Mouse (Mus musculus): ENCODE results near the gene Apol11a. TPM values are rescaled to one million over a fixed set of nuclear protein-coding genes. Genes with fewer than 3 reads are reported as not detected.
"Not testable (repeated sequence)": the region's sequence is repeated elsewhere in the genome, so short reads cannot be mapped to it uniquely, and the experiment has no call there.

Gene Apol11a
- 0.03 TPM in 1 of 2 replicates, not detected in the other for polyA plus RNA-seq (2012)

DNA sequence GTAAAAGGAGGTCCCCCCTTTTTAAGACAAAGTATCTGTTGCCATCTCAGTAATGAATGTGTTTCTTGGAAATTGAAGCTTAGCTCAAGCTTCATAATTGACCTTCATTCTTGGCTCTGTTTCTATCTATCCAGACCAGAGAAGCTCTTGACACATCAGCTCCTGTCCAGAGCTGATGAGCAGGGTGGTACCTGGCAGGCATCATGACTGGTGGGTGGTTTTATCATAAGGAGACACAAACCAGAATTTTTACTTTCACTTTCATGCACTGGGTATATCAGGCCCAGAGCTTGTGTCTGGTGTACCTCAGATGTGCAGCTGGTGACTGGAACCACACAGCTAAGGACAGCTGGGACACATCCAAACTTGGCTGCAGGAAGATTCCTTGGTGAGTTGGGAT lies at the start of gene Apol11a:
Gene Apol11a, plus strand, starts transcription at position 306 of the 400 bp plus-strand sequence.
- H3K4me1 ChIP-seq (ENCODE audit: control insufficient read depth); H3K27me3 ChIP-seq (ENCODE audit: control insufficient read depth); H3K36me3 ChIP-seq (ENCODE audit: control insufficient read depth); H3K9me3 ChIP-seq (ENCODE audit: control insufficient read depth, low read length); H3K4me3 ChIP-seq (replicated peaks): not testable (repeated sequence)

DNA sequence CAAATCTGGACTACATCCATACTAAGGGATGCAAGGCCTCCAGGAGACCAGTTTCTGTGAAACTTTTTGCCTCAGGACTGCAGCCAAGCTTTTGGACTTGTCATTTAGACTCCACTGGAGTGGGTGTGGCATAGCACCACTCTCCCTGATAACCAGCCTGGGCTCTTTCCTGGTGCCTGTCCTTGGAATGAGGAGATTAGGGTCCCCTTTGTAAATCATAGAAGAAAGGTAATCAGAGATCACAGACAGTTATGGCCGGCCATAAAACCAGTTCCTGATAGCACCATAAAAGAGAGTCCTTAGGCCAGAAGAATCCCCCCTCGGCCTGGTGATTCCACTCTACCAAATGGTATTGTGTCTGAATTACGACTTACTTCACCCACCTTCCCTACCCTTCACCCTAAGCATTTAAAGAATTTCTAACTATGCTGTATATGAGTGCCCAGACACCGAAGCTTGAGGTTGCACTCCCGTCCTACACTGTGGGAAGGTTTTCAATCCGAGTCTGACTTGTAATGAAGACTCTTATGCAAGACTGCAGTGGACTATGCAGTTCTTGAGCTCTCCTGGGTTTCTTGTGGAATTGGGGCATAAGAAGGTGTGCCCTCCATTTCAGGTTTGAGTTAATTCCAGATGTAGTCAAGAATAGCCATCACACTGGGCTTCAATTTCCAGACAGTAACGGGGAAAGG lies 33.2 kb upstream of the Apol11a start:
- not testable (repeated sequence) for H3K4me1 ChIP-seq (ENCODE audit: control insufficient read depth); H3K9me3 ChIP-seq (ENCODE audit: control insufficient read depth, low read length); H3K36me3 ChIP-seq (ENCODE audit: control insufficient read depth); H3K4me3 ChIP-seq (replicated peaks); H3K27me3 ChIP-seq (ENCODE audit: control insufficient read depth)

DNA sequence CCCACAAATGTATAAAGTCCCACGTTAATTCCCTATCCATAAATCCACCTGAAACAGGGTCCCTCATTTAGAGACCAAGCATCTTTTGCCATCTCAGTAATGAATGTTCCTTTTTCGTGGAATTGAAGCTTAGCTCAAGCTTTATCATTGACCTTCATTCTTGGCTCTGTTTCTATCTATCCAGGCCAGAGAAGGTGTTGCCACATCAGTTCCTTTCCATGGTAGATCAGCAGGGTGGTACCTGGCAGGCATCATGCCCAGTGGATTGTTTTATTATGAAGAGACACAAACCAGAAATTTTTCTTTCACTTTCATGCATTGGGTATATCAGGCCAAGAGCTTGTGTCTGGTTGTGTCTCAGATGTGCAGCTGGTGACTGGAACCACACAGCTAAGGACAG lies 31.4 kb upstream of the Apol11a start, which contains the start of gene Apol10a:
Gene Apol10a, plus strand, starts transcription at position 355 of the 400 bp plus-strand sequence.
- H3K4me1 ChIP-seq (ENCODE audit: control insufficient read depth); H3K4me3 ChIP-seq (replicated peaks); H3K27me3 ChIP-seq (ENCODE audit: control insufficient read depth); H3K9me3 ChIP-seq (ENCODE audit: control insufficient read depth, low read length); H3K36me3 ChIP-seq (ENCODE audit: control insufficient read depth): not testable (repeated sequence)

DNA sequence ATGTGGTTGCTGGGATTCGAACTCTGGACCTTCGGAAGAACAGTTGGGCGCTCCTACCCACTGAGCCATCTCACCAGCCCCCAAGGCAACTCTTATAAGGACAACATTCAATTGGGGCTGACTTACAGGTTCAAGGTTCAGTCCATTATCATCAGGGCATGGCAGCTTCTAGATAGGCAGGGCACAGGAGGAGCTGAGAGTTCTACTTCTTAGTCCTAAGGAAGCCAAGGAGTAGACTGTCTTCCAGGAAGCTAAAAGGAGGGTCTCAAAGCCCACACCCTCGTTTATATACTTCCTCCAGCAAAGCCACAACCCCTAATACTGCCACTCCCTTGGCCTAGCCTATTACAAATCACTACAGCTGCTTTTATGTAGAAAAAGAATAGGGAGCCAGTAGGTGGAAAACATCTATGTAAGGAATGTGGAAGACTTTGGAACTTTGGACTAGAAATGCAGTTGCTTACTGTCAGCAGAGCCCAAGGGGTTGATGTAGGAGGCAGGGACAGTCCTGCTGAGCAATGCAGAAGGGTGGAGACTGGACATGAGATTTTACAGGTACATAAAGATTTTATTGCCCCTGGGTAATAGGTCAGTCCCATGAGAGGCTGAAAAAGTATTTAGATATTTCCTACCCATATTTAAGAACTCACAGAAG lies 25.8 kb upstream of the Apol11a start:
- Histone ChIP-seq H3K36me3 (ENCODE audit: control insufficient read depth) (no peaks in the 10 kb centered on the region), H3K4me1 (ENCODE audit: control insufficient read depth) (no peaks in the 10 kb centered on the region), H3K27me3 (ENCODE audit: control insufficient read depth) (no peaks in the 10 kb centered on the region), H3K9me3 (ENCODE audit: control insufficient read depth, low read length) (no peaks in the 10 kb centered on the region), H3K4me3 (replicated peaks) (no peak overlapping the region)
- TF ChIP-seq GATA1 (IDR thresholded peaks at IDR 0.05; ENCODE audit: low read length) (no peak), TAL1 (IDR thresholded peaks at IDR 0.05; ENCODE audit: low read length) (no peak)

DNA sequence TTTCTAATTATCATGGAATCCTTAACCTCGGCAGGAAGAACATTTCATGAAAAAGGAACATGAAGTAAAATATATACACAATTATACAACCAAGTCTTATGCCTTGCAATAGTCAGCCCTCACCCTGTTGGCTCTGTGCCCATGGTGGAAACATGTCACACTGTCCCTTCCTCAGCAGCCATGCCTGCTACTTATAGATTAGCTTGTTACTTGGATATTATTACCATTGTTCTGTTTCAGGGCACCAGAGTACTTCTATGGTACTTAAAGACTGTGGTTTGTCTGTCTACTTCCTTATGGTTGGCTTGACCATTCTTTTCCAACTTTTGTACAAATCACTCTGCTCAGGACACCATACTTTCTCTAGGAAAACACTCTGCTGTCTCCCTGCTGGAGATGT lies 14.9 kb upstream of the Apol11a start:
- not testable (repeated sequence) for H3K36me3 ChIP-seq (ENCODE audit: control insufficient read depth); H3K4me3 ChIP-seq (replicated peaks); H3K4me1 ChIP-seq (ENCODE audit: control insufficient read depth); H3K27me3 ChIP-seq (ENCODE audit: control insufficient read depth); H3K9me3 ChIP-seq (ENCODE audit: control insufficient read depth, low read length)

DNA sequence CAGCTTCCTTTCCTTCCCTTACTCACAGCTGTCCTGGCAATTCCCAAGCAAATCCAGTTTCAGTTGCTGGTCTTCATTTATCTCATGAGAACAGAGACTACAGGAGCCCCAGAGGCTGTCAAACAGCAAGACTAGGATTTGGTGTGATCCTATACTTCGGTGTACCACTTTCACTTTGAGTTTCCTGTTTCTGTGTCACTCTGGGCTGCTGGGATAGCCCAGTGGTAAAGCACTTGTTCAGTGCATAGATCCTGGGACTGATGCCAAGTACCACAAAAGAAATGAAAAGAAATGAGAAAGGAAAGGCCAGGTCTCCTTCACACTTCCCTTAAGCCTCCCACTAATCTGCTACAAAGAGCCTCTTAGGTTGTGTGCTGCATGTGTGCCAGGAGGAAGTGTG lies 13.4 kb upstream of the Apol11a start:
- H3K27me3 ChIP-seq (ENCODE audit: control insufficient read depth); H3K36me3 ChIP-seq (ENCODE audit: control insufficient read depth); H3K9me3 ChIP-seq (ENCODE audit: control insufficient read depth, low read length); H3K4me3 ChIP-seq (replicated peaks); H3K4me1 ChIP-seq (ENCODE audit: control insufficient read depth): not testable (repeated sequence)

DNA sequence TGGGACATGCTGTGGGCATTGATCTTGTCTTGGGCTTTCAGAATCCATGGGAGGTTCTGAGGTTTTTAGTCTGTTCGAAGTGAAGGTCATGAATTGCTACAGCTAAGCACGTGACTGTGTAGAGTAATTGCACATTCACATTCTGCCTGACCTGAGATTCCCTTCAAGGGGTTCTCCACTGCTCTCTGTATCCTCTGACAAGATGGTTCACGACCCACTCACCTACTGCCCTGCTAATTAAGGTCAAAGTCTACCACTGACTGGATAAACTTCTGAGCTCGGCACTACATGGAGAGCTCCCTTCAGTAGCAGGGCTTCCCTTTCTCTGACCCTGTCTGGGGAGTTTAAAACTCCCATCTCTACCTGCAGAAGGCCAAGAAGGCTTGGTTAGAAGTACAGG lies 12.5 kb downstream of the Apol11a start:
- H3K9me3 ChIP-seq (ENCODE audit: control insufficient read depth, low read length); H3K27me3 ChIP-seq (ENCODE audit: control insufficient read depth): not testable (repeated sequence)

DNA sequence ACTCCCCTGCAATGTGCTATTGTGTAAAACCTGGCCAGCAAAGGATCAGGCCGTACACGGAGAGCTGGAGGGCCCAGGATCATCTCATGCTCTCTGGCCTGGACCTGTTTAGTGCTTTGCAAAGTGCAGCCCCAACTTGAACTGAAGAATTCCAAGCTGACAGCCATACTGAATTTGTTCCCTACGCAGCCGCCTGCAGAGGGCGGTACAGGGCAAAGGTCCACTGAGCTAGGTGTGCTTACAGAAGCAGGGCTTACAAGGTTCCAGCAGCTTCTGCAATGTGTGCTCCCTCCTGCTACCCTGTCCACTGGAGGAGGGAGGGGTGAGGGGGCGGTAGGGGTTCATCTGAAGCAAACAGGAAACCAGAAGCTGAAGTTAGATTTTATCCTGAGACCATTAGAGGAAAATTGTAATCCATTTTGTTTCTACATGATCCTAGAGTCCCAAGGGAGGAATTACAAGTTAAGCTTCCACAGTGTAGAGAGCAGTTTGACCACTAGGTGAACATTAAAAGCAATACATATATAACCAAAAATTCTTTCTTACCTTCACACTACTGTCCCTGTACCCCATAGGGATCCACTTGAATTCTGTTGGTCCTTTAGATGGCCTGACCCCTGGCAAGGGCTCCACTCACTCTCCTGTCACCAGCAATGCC lies 15.2 kb downstream of the Apol11a start:
- H3K4me1 ChIP-seq (ENCODE audit: control insufficient read depth); H3K4me3 ChIP-seq (replicated peaks); H3K9me3 ChIP-seq (ENCODE audit: control insufficient read depth, low read length); H3K27me3 ChIP-seq (ENCODE audit: control insufficient read depth); H3K36me3 ChIP-seq (ENCODE audit: control insufficient read depth): not testable (repeated sequence)

More for the DNA sequence above, 12.5 kb downstream of the Apol11a start:
- H3K4me3 ChIP-seq (replicated peaks); H3K4me1 ChIP-seq (ENCODE audit: control insufficient read depth); H3K36me3 ChIP-seq (ENCODE audit: control insufficient read depth): not testable (repeated sequence)

DNA sequence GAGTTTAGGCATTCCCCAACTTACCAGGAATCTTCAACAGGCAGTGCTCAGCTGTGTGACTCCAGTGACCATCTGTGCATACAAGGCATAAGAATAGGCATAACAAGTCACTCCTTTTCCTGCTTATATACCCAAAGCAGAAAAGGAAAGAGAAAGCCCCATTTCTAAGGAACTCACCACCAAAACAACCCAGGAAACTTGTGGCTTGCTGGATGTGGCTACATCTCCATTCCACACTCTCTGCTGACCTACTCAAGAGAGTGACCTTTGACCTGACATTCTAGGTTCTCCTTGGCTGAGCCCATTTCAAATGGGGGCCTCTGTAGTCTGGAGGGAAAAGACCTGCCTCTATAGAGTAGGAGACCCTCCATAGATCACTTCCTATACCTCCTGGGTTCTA lies 25.1 kb downstream of the Apol11a start, which contains the start of gene Apol7c:
Gene Apol7c, minus strand, starts transcription at position 101 of the 400 bp plus-strand sequence.
- H3K9me3 ChIP-seq (ENCODE audit: control insufficient read depth, low read length), result no peaks in the 10 kb centered on the region
- H3K27me3 ChIP-seq (ENCODE audit: control insufficient read depth), result no peaks in the 10 kb centered on the region
- H3K4me1 ChIP-seq (ENCODE audit: control insufficient read depth), result no peaks in the 10 kb centered on the region
- no peak within 1 kb of the TSS for H3K4me3 ChIP-seq (replicated peaks)
- TF ChIP-seq GATA1 (IDR thresholded peaks at IDR 0.05; ENCODE audit: low read length) (no peak), TAL1 (IDR thresholded peaks at IDR 0.05; ENCODE audit: low read length) (no peak)
- no peaks in the 10 kb centered on the region for H3K36me3 ChIP-seq (ENCODE audit: control insufficient read depth)

DNA sequence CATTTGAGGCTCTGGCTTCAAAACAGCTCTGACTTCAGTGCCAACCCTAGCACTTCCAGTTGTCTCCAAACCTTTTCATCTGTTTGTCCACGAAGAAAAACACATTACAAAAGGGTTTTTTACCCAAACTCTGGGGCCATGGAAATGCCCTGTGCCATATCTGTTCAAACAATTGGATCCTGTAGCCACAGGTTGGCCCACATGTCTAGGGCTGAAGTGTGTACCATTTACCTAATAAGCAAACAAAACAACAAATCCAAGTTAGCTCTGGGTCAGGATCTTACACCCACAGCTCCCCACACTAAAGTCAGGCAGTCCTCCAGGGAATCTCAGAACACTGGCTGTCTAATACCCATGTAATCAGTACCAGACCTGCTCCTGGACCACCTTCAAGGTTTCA lies 31.1 kb downstream of the Apol11a start:
- H3K4me3 ChIP-seq (replicated peaks); H3K9me3 ChIP-seq (ENCODE audit: control insufficient read depth, low read length): not testable (repeated sequence)

More for the DNA sequence above, 31.1 kb downstream of the Apol11a start:
- not testable (repeated sequence) for H3K4me1 ChIP-seq (ENCODE audit: control insufficient read depth); H3K36me3 ChIP-seq (ENCODE audit: control insufficient read depth); H3K27me3 ChIP-seq (ENCODE audit: control insufficient read depth)
